Mouse (Mus musculus) forebrain, embryonic 14.5 days (tissue): ENCODE results near the gene Fads6. TPM values are rescaled to one million over a fixed set of nuclear protein-coding genes. Genes with fewer than 3 reads are reported as not detected.

Experiments used
- ATAC-seq: fragments of 200-750 bp; cut with Nextera tagmentation; 2 replicates; pipeline ENCODE4 v1.8.0; 2017; ENCODE audit warnings: mild to moderate bottlenecking, moderate library complexity
- DNase-seq: peaks from one replicate; pipeline ENCODE4 v3.0.0-alpha.2; 2015; ENCODE audit warnings: low spot score
- H3K27ac ChIP-seq: fragments of 300-500 bp; sonication (generic); 2 replicates; pipeline ENCODE4 v1.5.1; 2014; ENCODE audit warnings: low read depth, mild to moderate bottlenecking, control low read depth, low read length, moderate library complexity
- H3K27me3 ChIP-seq: fragments of 300-500 bp; sonication (generic); replicated peaks from 2 replicates; pipeline ENCODE4 v1.6.1; 2014; ENCODE audit warnings: low read length, control low read depth, mixed read lengths; ENCODE audit not compliant: control insufficient read depth, insufficient read depth
- H3K36me3 ChIP-seq: fragments of 300-500 bp; sonication (generic); 2 replicates; pipeline ENCODE4 v1.6.1; 2014; ENCODE audit warnings: low read length, control low read depth; ENCODE audit not compliant: control insufficient read depth, insufficient read depth
- H3K4me1 ChIP-seq: fragments of 300-500 bp; sonication (generic); 2 replicates; pipeline ENCODE4 v1.6.1; 2014; ENCODE audit warnings: antibody characterized with exemption, low read length, control low read depth; ENCODE audit not compliant: control insufficient read depth, insufficient read depth
- H3K4me2 ChIP-seq: fragments of 300-500 bp; sonication (generic); 2 replicates; pipeline ENCODE4 v1.6.1; 2014; ENCODE audit warnings: mild to moderate bottlenecking, control low read depth, low read length
- H3K4me3 ChIP-seq: fragments of 300-500 bp; sonication (generic); 2 replicates; pipeline ENCODE4 v1.5.1; 2014; ENCODE audit warnings: low read depth, low read length, control low read depth
- H3K9ac ChIP-seq: fragments of 300-500 bp; sonication (generic); 2 replicates; pipeline ENCODE4 v1.6.1; 2014; ENCODE audit warnings: mild to moderate bottlenecking, low read length, control low read depth, moderate library complexity
- H3K9me3 ChIP-seq: fragments of 300-500 bp; sonication (generic); replicated peaks from 2 replicates; pipeline ENCODE4 v1.6.1; 2016; ENCODE audit warnings: low read length, control low read depth, mixed read lengths; ENCODE audit not compliant: control insufficient read depth
- WGBS: fragments of 180-500 bp; shearing (Covaris S2); extraction: QIAGEN DNeasy Blood & Tissue Kit; methylation state at CpG from one replicate; pipeline ENCODE4 v1.1.7; 2014; 5-methylcytosine and 5-hydroxymethylcytosine counted together
- polyA plus RNA-seq: library from polyadenylated mRNA; unstranded; fragments of >200 nt; fragmentation: Nextera tagmentation; extraction: Ambion mirVana; gene quantifications from 2 replicates; pipeline ENCODE4 v1.2.1, GENCODE M21; 2014

The Fads6 gene
- polyA plus RNA-seq, 1 experiment from 2014 or later: 0.24 TPM

DNA sequence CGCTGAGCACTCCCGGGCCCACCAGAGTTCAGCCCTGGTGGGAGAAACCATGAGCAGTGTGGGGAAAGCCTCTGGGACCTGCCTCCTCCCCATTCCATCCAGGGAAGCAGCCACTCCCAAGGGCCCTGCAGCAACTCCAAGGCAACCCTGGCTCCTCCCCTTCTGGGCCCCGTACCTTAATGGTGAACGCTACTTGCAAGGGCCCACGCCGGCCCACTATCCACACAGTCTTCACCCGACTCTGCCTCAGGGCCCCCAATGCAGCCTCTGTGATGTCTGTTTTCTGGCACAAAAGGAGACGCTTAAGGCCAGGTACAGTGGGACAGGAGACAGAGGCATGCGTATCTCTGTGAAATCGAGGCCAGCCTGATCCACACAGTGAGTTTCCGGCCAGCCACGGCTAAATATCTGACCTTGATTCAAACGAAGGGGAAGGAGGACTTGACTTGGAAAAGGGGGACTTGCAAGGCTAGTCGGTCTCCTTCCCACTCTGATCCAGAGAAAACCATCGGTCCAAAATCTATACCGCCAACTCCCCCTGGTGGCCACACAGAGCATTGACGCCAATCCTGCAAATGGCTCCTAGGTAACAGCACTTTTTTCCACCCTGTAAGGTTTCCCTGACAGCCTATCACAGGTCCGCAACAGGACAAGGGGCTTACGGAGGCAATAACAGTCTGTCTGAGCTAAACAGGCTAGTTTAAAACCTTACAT lies 27.2 kb downstream of the Fads6 start:
- Histone ChIP-seq H3K27me3 (peaks cover 35% of the 10 kb centered on the region), H3K4me3 (no peak overlapping the region), H3K4me1 (peaks cover 4% of the 10 kb centered on the region; the same call in 1 of the 2 replicates)

DNA sequence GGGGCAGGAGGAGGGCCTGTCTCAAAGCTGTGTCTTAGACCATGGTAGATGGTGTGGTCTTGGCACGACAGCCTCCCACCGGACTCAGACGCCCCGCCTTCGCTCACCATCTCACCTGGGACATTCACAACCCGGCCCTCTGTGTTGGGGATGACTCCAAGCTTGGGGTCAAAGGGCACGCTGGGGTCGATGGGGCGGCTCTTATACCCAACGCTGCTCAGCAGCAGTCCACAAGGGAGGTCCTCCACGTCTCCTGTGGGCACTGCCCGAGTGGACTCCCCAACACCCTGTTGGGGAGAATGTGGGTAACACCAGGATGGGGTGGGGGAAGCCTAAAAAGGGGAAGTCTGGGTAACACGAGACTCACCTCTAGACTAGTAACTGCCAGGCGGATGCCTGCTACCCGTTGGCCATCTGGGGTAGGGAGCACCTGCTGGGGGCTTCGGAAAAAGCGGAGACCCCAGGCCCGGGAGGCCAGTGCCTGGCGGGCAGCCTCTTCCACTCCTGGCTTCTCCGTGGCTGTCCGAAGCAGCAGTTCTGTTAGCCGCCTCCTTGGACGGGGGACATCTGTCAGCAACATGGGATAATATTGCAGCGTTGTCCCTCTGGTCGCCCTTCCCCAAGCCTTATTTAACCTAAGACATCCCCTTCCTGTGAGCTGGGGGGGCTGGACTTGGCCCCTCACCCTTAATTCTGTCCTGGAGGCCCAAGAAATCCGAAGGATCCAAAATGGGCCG lies 28.0 kb downstream of the Fads6 start:
- ATAC-seq: no peak

More for the DNA sequence above, 27.2 kb downstream of the Fads6 start:
- no peak overlapping the region for H3K4me2 ChIP-seq
- peaks cover 17% of the 10 kb centered on the region; the same call in 1 of the 2 replicates for H3K36me3 ChIP-seq
- no peaks in the 10 kb centered on the region for H3K9me3 ChIP-seq
- H3K9ac ChIP-seq: no peak overlapping the region
- ATAC-seq (peak; percentile 38), DNase-seq (peak; percentile 88)
- 32% methylated on average over 18 of the region's 19 CpGs for WGBS
- H3K27ac ChIP-seq: no peak overlapping the region

DNA sequence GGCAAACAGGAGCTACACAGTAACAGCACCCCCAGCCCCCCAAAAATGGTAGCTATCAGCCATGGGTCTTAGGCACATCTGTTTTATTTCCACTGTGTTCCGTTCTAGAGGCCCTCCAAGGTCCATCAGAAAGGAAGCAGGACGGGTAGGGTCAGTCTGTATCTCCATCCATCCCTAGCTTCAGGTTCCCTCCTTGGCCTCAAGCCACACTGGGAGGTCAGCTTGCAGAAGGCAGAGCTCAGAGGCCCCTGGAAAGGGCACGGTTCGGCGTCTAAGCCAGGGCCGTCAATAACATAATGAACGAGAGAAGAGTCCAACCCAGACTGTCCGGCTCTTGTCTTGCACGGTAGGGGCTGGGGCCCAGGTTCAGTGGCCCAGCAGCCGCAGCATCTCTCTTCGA lies 29.5 kb downstream of the Fads6 start:
- H3K4me1 ChIP-seq: peaks cover 4% of the 10 kb centered on the region; the same call in 1 of the 2 replicates
- no peak overlapping the region for H3K27ac ChIP-seq
- peaks cover 48% of the 10 kb centered on the region for H3K27me3 ChIP-seq
- ATAC-seq (no peak), DNase-seq (no peak)
- H3K9ac ChIP-seq: no peak overlapping the region
- H3K9me3 ChIP-seq: no peaks in the 10 kb centered on the region
- 80% methylated on average over 11 of the region's 11 CpGs for WGBS
- H3K4me2 ChIP-seq: no peak overlapping the region
- peaks cover 17% of the 10 kb centered on the region; the same call in 1 of the 2 replicates for H3K36me3 ChIP-seq
- no peak overlapping the region for H3K4me3 ChIP-seq

More for the DNA sequence above, 28.0 kb downstream of the Fads6 start:
- Histone ChIP-seq H3K4me3 (no peak overlapping the region), H3K36me3 (peaks cover 17% of the 10 kb centered on the region; the same call in 1 of the 2 replicates), H3K9ac (no peak overlapping the region), H3K4me2 (no peak overlapping the region), H3K9me3 (no peaks in the 10 kb centered on the region), H3K27me3 (peaks cover 43% of the 10 kb centered on the region), H3K4me1 (peaks cover 4% of the 10 kb centered on the region; the same call in 1 of the 2 replicates), H3K27ac (no peak overlapping the region)
- 92% methylated on average over 27 of the region's 27 CpGs for WGBS
- no peak for DNase-seq

DNA sequence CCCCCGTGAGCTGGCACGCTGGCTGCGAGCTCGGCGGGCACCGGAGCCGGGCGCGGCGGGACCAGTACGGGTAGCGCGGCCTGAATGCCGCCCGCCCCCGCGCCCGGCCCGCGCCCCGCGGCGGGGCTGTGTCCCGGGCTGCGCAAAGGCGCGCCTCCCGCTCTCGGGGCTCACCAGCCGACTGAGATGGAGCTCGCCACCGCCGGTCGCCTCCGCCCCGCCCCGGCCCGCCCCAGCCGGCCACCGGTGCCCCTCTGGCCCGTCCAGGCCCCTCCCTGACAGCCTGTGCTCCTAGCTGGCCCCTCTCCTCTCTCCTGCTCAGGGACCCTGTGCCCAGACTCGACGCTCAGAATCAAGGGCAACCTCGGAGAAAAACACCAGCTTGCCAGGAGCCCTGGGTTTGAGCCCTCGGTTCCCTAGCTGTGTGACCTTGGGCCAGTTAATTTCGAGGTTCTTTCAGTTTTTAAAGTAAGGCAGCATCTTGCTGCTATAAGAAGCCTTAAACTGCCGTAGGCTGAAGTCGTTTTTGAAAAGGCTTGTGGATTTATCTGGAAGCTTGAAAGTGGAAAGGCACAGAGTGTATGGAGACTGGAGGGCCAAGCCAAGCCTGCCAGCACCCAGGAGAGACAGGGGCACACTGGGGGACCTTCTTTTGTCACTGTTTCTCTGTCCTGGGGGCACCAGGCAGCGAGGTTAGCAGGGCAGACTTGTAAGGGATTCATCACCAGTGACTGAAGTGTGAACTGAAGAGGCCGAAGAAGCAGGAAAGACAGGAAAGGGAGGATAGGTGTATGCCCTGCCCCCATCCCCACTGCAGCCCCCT lies 30.2 kb downstream of the Fads6 start, which contains the start of gene Grin2c:
Grin2c (minus strand) TSS at position 183 of the 823 bp plus-strand sequence.
- Histone ChIP-seq H3K27ac (no peak within 1 kb of the TSS), H3K9ac (peak within 1 kb of the TSS; percentile 35), H3K36me3 (peaks cover 17% of the 10 kb centered on the region; the same call in 1 of the 2 replicates), H3K4me3 (peak within 1 kb of the TSS; percentile 24), H3K4me1 (peaks cover 4% of the 10 kb centered on the region; the same call in 1 of the 2 replicates), H3K9me3 (no peaks in the 10 kb centered on the region), H3K27me3 (peaks cover 48% of the 10 kb centered on the region), H3K4me2 (peak within 1 kb of the TSS; percentile 48)
- no peak for DNase-seq
- ATAC-seq: no peak
- WGBS: 6% methylated on average over 46 of the region's 50 CpGs

DNA sequence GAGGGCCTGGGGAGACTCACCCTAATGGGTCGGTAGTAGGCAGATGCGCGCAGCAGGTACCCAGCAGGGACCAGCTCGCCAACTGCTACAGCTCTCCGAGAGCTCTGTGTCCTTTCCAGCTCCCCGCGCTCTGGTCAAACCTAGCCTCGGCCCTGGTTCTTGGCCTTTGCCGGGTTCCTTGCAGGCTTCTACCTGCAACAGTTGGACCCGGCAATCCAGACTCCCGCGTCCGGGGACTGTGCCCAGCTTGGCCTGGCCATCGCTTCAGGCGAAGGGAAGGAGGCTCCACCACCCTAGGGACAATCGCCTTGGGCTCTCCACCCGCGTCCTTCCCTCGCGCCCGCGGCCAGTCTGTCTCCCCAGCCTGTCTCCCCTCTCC lies 31.1 kb downstream of the Fads6 start:
- H3K36me3 ChIP-seq: peaks cover 14% of the 10 kb centered on the region; the same call in 1 of the 2 replicates
- H3K9me3 ChIP-seq: no peaks in the 10 kb centered on the region
- peaks cover 54% of the 10 kb centered on the region for H3K27me3 ChIP-seq
- DNase-seq: no peak
- no peak overlapping the region for H3K9ac ChIP-seq
- 2% methylated on average over 20 of the region's 22 CpGs for WGBS
- peak overlapping the region; percentile 24 for H3K4me3 ChIP-seq
- ATAC-seq: no peak
- no peak overlapping the region for H3K27ac ChIP-seq
- peaks cover 4% of the 10 kb centered on the region; the same call in 1 of the 2 replicates for H3K4me1 ChIP-seq
- H3K4me2 ChIP-seq: peak overlapping the region; percentile 48

DNA sequence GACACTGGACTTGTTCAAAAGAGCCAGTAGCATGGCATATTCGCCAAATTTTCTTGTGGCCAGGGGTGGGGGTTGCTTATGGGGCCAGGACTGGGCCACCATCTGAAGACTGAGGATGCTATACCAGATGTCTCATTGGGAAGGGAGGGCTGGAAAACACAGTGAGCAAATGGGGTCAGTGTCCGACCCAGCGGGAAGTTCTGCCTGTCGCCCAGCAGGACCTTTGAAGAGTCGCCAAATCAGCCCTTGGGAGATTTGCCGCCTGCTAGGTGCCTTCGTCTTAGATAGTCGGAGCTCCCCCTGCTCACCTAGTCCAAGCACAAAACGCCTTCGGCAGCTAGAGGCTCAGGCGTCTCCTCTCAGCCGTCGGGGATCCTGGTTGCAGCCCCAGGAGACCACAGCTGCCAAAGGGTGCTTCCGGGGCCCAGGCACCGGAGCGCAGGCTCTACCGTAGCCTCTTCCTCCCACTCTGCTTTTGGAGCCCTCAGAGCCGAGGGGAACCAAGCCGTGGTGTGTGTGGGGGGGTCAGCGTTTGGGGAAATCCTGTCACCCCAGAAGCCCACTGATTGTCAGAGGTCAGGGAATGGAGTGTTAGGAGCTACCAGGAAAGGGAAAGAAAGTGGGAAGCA lies 31.6 kb downstream of the Fads6 start:
- Histone ChIP-seq H3K4me2 (peak overlapping the region; percentile 48; the same call in 1 of the 2 replicates), H3K36me3 (peaks cover 14% of the 10 kb centered on the region; the same call in 1 of the 2 replicates), H3K27me3 (peaks cover 59% of the 10 kb centered on the region), H3K27ac (no peak overlapping the region), H3K4me3 (peak overlapping the region; percentile 24; the same call in 1 of the 2 replicates), H3K9me3 (no peaks in the 10 kb centered on the region), H3K9ac (no peak overlapping the region), H3K4me1 (peaks cover 4% of the 10 kb centered on the region; the same call in 1 of the 2 replicates)
- WGBS: 4% methylated on average over 20 of the region's 20 CpGs
- ATAC-seq (no peak), DNase-seq (no peak)

DNA sequence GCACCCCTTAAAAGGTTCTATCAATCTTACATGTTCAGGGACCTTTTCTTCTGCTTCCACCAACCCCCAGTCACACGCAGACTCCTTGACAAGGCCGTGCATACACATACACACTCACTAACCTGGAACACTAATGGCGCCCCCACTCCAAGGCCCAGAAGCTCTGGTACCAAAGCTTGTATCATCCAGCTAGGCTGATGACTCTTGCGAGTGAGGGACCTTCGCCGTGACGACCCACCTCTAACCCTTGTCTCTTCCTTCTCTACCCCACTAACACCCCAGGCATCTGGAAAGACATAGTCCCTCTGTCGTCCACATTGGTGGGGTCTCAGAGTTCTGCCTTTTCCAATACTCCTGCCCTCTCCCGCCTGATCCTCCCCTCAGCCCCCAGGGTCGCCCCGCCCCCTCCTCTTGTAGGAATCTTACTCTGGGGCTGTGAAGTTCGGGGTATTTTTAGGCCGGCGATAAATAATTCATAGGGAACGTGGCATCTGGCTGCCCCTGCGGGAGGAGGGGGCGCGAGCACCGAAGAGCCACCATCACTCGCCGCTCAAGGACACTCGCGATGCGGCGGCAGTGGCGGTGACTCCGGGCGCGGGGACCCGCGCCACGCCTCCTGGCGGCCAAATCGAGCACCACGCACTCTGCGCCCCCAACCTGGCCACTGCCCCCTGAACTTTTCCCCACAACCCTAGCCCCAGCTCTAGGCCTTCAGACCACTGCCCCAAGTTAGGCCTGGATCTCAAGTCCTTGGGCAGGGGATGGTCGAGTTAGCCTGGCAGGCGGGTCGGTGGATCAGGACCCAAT lies 32.4 kb downstream of the Fads6 start:
- Histone ChIP-seq H3K4me3 (peak overlapping the region; percentile 18), H3K4me2 (peak overlapping the region; percentile 44), H3K27me3 (peaks cover 59% of the 10 kb centered on the region), H3K27ac (no peak overlapping the region), H3K9ac (no peak overlapping the region), H3K9me3 (no peaks in the 10 kb centered on the region), H3K36me3 (peaks cover 14% of the 10 kb centered on the region; the same call in 1 of the 2 replicates), H3K4me1 (peaks cover 4% of the 10 kb centered on the region; the same call in 1 of the 2 replicates)
- DNase-seq: peak; percentile 64
- WGBS: 6% methylated on average over 39 of the region's 39 CpGs
- peak; percentile 60 for ATAC-seq
